In the genomic region with DNA sequence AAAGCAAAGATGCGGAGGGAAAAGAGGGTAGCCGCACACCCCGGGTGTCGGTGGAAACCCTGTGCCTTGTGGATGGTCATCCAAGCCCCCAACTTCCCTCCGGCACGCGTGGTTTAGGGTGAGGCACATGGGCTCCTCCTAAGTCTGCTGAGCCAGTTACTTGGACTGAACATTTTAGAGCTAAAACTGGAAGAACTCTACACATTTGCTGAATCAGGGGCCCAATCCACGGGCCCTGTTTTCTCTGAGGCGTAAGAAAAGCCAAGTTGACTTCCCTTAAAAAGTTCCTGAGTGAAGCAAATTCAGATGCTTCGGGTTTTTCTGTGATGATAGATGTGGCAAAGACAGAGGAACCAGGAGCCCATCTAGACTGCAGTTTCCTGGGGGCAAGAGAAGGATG, we compare ENCODE assay signal across 30 mouse cellular contexts. TPM values are rescaled to one million over a fixed set of nuclear protein-coding genes. Genes with fewer than 3 reads are reported as not detected.
DNase-seq lines count a peak whose midpoint lies in the region; ATAC-seq and TF ChIP-seq lines count a peak whose summit lies in the region.
"Had no signal": no experiment of that assay in that cellular context is flagged by ENCODE, and none has a peak within 500 bp of the region (broad histone marks: within the 10 kb centered on the region; RNA-seq: fewer than 3 reads in every experiment).

No protein-coding gene starts in this region.

- H3K9me3 ChIP-seq in forebrain, embryonic 10.5 days: no peaks in the 10 kb centered on the region
- H3K9me3 ChIP-seq in forebrain, embryonic 15.5 days: no peaks in the 10 kb centered on the region
- no peaks in the 10 kb centered on the region for H3K9me3 ChIP-seq in heart, postnatal 0 days (replicated peaks; ENCODE audit: control insufficient read depth, low read length)
- H3K9me3 ChIP-seq in ES-Bruce4 (replicated peaks; ENCODE audit: control insufficient read depth, insufficient read depth, low read length, poor library complexity, severe bottlenecking): peaks cover 17% of the 10 kb centered on the region
- H3K9me3 ChIP-seq in limb, embryonic 12.5 days: no peaks in the 10 kb centered on the region
- no peaks in the 10 kb centered on the region for H3K9me3 ChIP-seq in midbrain, postnatal 0 days (ENCODE audit: low read length)
- H3K9me3 ChIP-seq: G1E; neural tube, embryonic 15.5 days; stomach, embryonic 15.5 days had no signal

- 0 out of 2 replicates have a peak, but pooled peaks cover 10% of the 10 kb centered on the region for H3K36me3 ChIP-seq in forebrain, embryonic 10.5 days (replicated peaks)
- H3K36me3 ChIP-seq in forebrain, embryonic 15.5 days: 0 out of 2 replicates have a peak, but pooled peaks cover 2% of the 10 kb centered on the region
- peaks cover 96% of the 10 kb centered on the region for H3K36me3 ChIP-seq in heart, postnatal 0 days (replicated peaks; ENCODE audit: control insufficient read depth, insufficient read depth, low read length)
- H3K36me3 ChIP-seq in ES-Bruce4 (ENCODE audit: control insufficient read depth, insufficient read depth, low read length, poor library complexity, severe bottlenecking): peaks cover 29% of the 10 kb centered on the region
- H3K36me3 ChIP-seq in limb, embryonic 12.5 days: peaks cover 43% of the 10 kb centered on the region
- H3K36me3 ChIP-seq in midbrain, postnatal 0 days (ENCODE audit: insufficient read depth, low read length): peaks cover 22% of the 10 kb centered on the region
- H3K36me3 ChIP-seq: G1E had no signal

- H3K4me3 ChIP-seq in forebrain, embryonic 10.5 days: no peak overlapping the region
- H3K4me3 ChIP-seq in forebrain, embryonic 15.5 days: no peak overlapping the region
- H3K4me3 ChIP-seq in heart, postnatal 0 days (ENCODE audit: low read depth, low read length): no peak overlapping the region
- H3K4me3 ChIP-seq in ES-Bruce4 (ENCODE audit: low read depth, low read length): no peak overlapping the region
- no peak overlapping the region for H3K4me3 ChIP-seq in limb, embryonic 12.5 days (replicated peaks)
- H3K4me3 ChIP-seq in midbrain, postnatal 0 days (ENCODE audit: low read depth, low read length): no peak overlapping the region
- H3K4me3 ChIP-seq: neural tube, embryonic 15.5 days; stomach, embryonic 15.5 days had no signal

- no peak for TF ChIP-seq POLR2A in ES-Bruce4 (IDR thresholded peaks at IDR 0.05; ENCODE audit: insufficient read depth, low read length)

- H3K4me1 ChIP-seq in forebrain, embryonic 10.5 days: peaks cover 9% of the 10 kb centered on the region; the same call in 1 of the 2 replicates
- H3K4me1 ChIP-seq in forebrain, embryonic 15.5 days: no peaks in the 10 kb centered on the region
- H3K4me1 ChIP-seq in heart, postnatal 0 days (ENCODE audit: control insufficient read depth, insufficient read depth): peaks cover 5% of the 10 kb centered on the region
- H3K4me1 ChIP-seq in ES-Bruce4 (ENCODE audit: control insufficient read depth, insufficient read depth, low read length): peaks cover 20% of the 10 kb centered on the region
- peaks cover 27% of the 10 kb centered on the region for H3K4me1 ChIP-seq in limb, embryonic 12.5 days (replicated peaks)
- no peaks in the 10 kb centered on the region for H3K4me1 ChIP-seq in midbrain, postnatal 0 days (ENCODE audit: insufficient read depth, low read length)
- H3K4me1 ChIP-seq: neural tube, embryonic 15.5 days had no signal

- no peaks in the 10 kb centered on the region for H3K27me3 ChIP-seq in forebrain, embryonic 10.5 days (ENCODE audit: poor library complexity, severe bottlenecking)
- no peaks in the 10 kb centered on the region for H3K27me3 ChIP-seq in forebrain, embryonic 15.5 days
- no peaks in the 10 kb centered on the region for H3K27me3 ChIP-seq in heart, postnatal 0 days (ENCODE audit: control insufficient read depth, insufficient read depth, low read length)
- H3K27me3 ChIP-seq in ES-Bruce4 (ENCODE audit: control insufficient read depth, insufficient read depth, low read length, poor library complexity, severe bottlenecking): no peaks in the 10 kb centered on the region
- no peaks in the 10 kb centered on the region for H3K27me3 ChIP-seq in limb, embryonic 12.5 days
- H3K27me3 ChIP-seq in midbrain, postnatal 0 days (ENCODE audit: insufficient read depth, low read length): no peaks in the 10 kb centered on the region
- H3K27me3 ChIP-seq: neural tube, embryonic 15.5 days; Patski; stomach, embryonic 15.5 days had no signal

- WGBS in forebrain, embryonic 10.5 days: 84% methylated on average over 10 of the region's 10 CpGs
- WGBS in forebrain, embryonic 15.5 days: 89% methylated on average over 10 of the region's 10 CpGs
- 89% methylated on average over 10 of the region's 10 CpGs for WGBS in heart, postnatal 0 days
- 72% methylated on average over 10 of the region's 10 CpGs for WGBS in limb, embryonic 12.5 days
- WGBS in midbrain, postnatal 0 days: 89% methylated on average over 10 of the region's 10 CpGs

- no peak for TF ChIP-seq CTCF in heart, postnatal 0 days (IDR thresholded peaks at IDR 0.05; ENCODE audit: low read depth)
- TF ChIP-seq CTCF in ES-Bruce4 (IDR thresholded peaks at IDR 0.05; ENCODE audit: low read depth, low read length): no peak
- no peak for TF ChIP-seq CTCF in midbrain, postnatal 0 days (IDR thresholded peaks at IDR 0.05)

- no peak for DNase-seq in forebrain, embryonic 10.5 days (ENCODE audit: extremely low spot score, low spot score)
- DNase-seq in heart, postnatal 0 days (ENCODE audit: low spot score): no peak
- no peak for DNase-seq in heart, postnatal 4 days
- no peak for DNase-seq in midbrain, postnatal 0 days (ENCODE audit: low spot score)
- no peak for DNase-seq in adrenal gland, postnatal 10 days
- DNase-seq: cerebellum, adult 18-20 months; cerebellum, postnatal 14 days; gastrocnemius, postnatal 14 days; heart, postnatal 14 days; kidney, adult 8-10 months; layer of hippocampus, adult 9-11 months; lung, adult 18-20 months; lung, postnatal 10 days; right cerebral cortex, adult 18-20 months; thymus, adult 2 months; thymus, postnatal 4 days had no signal

- H3K27ac ChIP-seq in forebrain, embryonic 10.5 days: 0 out of 2 replicates have a peak overlapping the region, but pooled peaks have one; percentile 35
- H3K27ac ChIP-seq in forebrain, embryonic 15.5 days (replicated peaks): no peak overlapping the region
- peak overlapping the region; percentile 26; the same call in 1 of the 2 replicates for H3K27ac ChIP-seq in heart, postnatal 0 days (ENCODE audit: low read depth)
- peak overlapping the region; percentile 78 for H3K27ac ChIP-seq in ES-Bruce4 (ENCODE audit: insufficient read depth, low read length)
- H3K27ac ChIP-seq in limb, embryonic 12.5 days: peak overlapping the region; percentile 64; the same call in 1 of the 2 replicates
- H3K27ac ChIP-seq in midbrain, postnatal 0 days (ENCODE audit: low read depth, low read length): no peak overlapping the region
- H3K27ac ChIP-seq: hindbrain, embryonic 14.5 days; neural tube, embryonic 15.5 days; stomach, embryonic 15.5 days had no signal

- no peak overlapping the region for H3K4me2 ChIP-seq in forebrain, embryonic 15.5 days (replicated peaks)
- H3K4me2 ChIP-seq in heart, postnatal 0 days (ENCODE audit: low read depth, low read length): no peak overlapping the region
- no peak overlapping the region for H3K4me2 ChIP-seq in limb, embryonic 12.5 days
- H3K4me2 ChIP-seq in midbrain, postnatal 0 days (ENCODE audit: low read depth, low read length, poor library complexity, severe bottlenecking): no peak overlapping the region
- H3K4me2 ChIP-seq: hindbrain, embryonic 14.5 days; liver, embryonic 11.5 days; midbrain, embryonic 11.5 days; neural tube, embryonic 15.5 days; stomach, embryonic 15.5 days had no signal

- TF ChIP-seq EP300 in heart, postnatal 0 days (IDR thresholded peaks at IDR 0.05; ENCODE audit: low read depth): no peak
- TF ChIP-seq EP300 in ES-Bruce4 (IDR thresholded peaks at IDR 0.05; ENCODE audit: insufficient read depth, low read depth, low read length): no peak

- ATAC-seq in forebrain, embryonic 15.5 days (replicated peaks): no peak
- ATAC-seq in heart, postnatal 0 days (ENCODE audit: insufficient read depth, low read depth): no peak
- ATAC-seq in limb, embryonic 12.5 days (ENCODE audit: insufficient number of reproducible peaks, insufficient read depth, low FRiP score, low TSS enrichment, low read depth): no peak
- ATAC-seq in midbrain, postnatal 0 days (ENCODE audit: low FRiP score): no peak
- ATAC-seq: forebrain, embryonic 14.5 days; inflammation-experienced regulatory T-cells, adult 6 months; Patski had no signal

- no peak overlapping the region for H3K9ac ChIP-seq in forebrain, embryonic 15.5 days (replicated peaks)
- no peak overlapping the region for H3K9ac ChIP-seq in heart, postnatal 0 days (replicated peaks; ENCODE audit: low read depth, low read length)
- peak overlapping the region; percentile 35; the same call in 1 of the 2 replicates for H3K9ac ChIP-seq in ES-Bruce4 (ENCODE audit: low read depth, poor library complexity, severe bottlenecking)
- H3K9ac ChIP-seq in limb, embryonic 12.5 days (replicated peaks): no peak overlapping the region
- H3K9ac ChIP-seq in midbrain, postnatal 0 days (replicated peaks; ENCODE audit: low read length, poor library complexity, severe bottlenecking): no peak overlapping the region
- H3K9ac ChIP-seq: hindbrain, embryonic 14.5 days; neural tube, embryonic 15.5 days; stomach, embryonic 15.5 days had no signal

RNA-seq across cellular contexts. Expression of a gene that starts 46.2 kb away (rescaled TPM):
- polyA plus RNA-seq in forebrain, embryonic 10.5 days (2016; fragmentation: Nextera tagmentation; extraction: Ambion mirVana): 1.6 and 1.7 TPM in 2 replicates
- 0.22 and 0.23 TPM in 2 replicates for polyA plus RNA-seq in forebrain, embryonic 15.5 days (2015; fragmentation: Nextera tagmentation; extraction: Ambion mirVana)
- total RNA-seq in heart, postnatal 0 days (2014; rRNA removed; ENCODE audit: low replicate concordance): 3.0 and 10.9 TPM in 2 replicates
- 2.1 and 2.5 TPM in 2 replicates for polyA plus RNA-seq in heart, postnatal 0 days (2015; fragmentation: Nextera tagmentation; extraction: Ambion mirVana)
- 1 to 10 TPM; 2.5 to 2.7 TPM for total RNA-seq in heart, postnatal 4 days (2021)
- polyA plus RNA-seq in ES-Bruce4 (2011; ENCODE audit: insufficient read depth, insufficient read length, low read depth, missing spikeins): 3.6 and 4.1 TPM in 2 replicates
- 0.79 TPM in 2 replicates for polyA plus RNA-seq in limb, embryonic 12.5 days (2016; fragmentation: Nextera tagmentation; extraction: Ambion mirVana)
- total RNA-seq in midbrain, postnatal 0 days (2014; rRNA removed): 0.27 and 0.33 TPM in 2 replicates
- 0.10 and 0.17 TPM in 2 replicates for polyA plus RNA-seq in midbrain, postnatal 0 days (2015; fragmentation: Nextera tagmentation; extraction: Ambion mirVana)
- total RNA-seq in adrenal gland, postnatal 10 days (2021): under 1 TPM in 1 of 2 experiments, not detected in 1; 0.12 TPM
- total RNA-seq: adrenal gland, adult 18-20 months; G1E; megakaryocyte progenitor cell, adult 5-6 weeks had no signal
- polyA plus RNA-seq: G1E, Patski had no signal

Comparison
In these comparisons a context has a peak if more than half of its experiments do, and no peak if none do; other contexts are left out.
1. H3K27ac ChIP-seq: peak in forebrain, embryonic 10.5 days (single experiment), heart, postnatal 0 days (single experiment), ES-Bruce4 (single experiment) and limb, embryonic 12.5 days (single experiment); none in forebrain, embryonic 15.5 days (single experiment) and midbrain, postnatal 0 days (single experiment).